Mouse (Mus musculus) CH12.LX (cell line): Measurements from ENCODE around the gene Sgf29.

Experiments used
- CHD2 ChIP-seq: IDR thresholded peaks from 2 replicates; pipeline ENCODE4 v1.6.1; 2011; ENCODE audit warnings: low read length, improper control_type of control experiment
- CTCF ChIP-seq, 2 experiments: IDR thresholded peaks in 1 of 2; conservative IDR thresholded peaks in 1 of 2; 2 replicates each; pipeline ENCODE4 v1.5.1; 2011 to 2012; ENCODE audit warnings: low read depth in 2 of 2, low read length in 2 of 2, improper control_type of control experiment in 1 of 2, inconsistent platforms in 1 of 2, mild to moderate bottlenecking in 1 of 2, moderate library complexity in 1 of 2
- E2F4 ChIP-seq: IDR thresholded peaks from 2 replicates; pipeline ENCODE4 v1.6.1; 2011; ENCODE audit warnings: low read depth, low read length, improper control_type of control experiment; ENCODE audit not compliant: insufficient replicate concordance
- ELF1 ChIP-seq: IDR thresholded peaks from 2 replicates; pipeline ENCODE4 v1.6.1; 2014; ENCODE audit warnings: low read depth, mild to moderate bottlenecking, inconsistent platforms, low read length, improper control_type of control experiment
- EP300 ChIP-seq: IDR thresholded peaks from 2 replicates; pipeline ENCODE4 v1.6.1; 2011; ENCODE audit warnings: low read length, improper control_type of control experiment
- HCFC1 ChIP-seq: IDR thresholded peaks from 2 replicates; pipeline ENCODE4 v1.6.1; 2012; ENCODE audit warnings: low read depth, mild to moderate bottlenecking, inconsistent platforms, low read length, improper control_type of control experiment
- MEF2A ChIP-seq: IDR thresholded peaks from 2 replicates; pipeline ENCODE4 v1.6.1; 2014; ENCODE audit warnings: low read depth, mild to moderate bottlenecking, inconsistent platforms, low read length, improper control_type of control experiment, borderline replicate concordance
- NRF1 ChIP-seq: IDR thresholded peaks from 2 replicates; pipeline ENCODE4 v1.6.1; 2014; ENCODE audit warnings: low read depth, mild to moderate bottlenecking, inconsistent platforms, low read length, improper control_type of control experiment, moderate library complexity
- POLR2A ChIP-seq: IDR thresholded peaks from 2 replicates; pipeline ENCODE4 v1.6.1; 2011; ENCODE audit warnings: low read depth, mild to moderate bottlenecking, improper control_type of control experiment, low read length
- RAD21 ChIP-seq: IDR thresholded peaks from 2 replicates; pipeline ENCODE4 v1.6.1; 2011; ENCODE audit warnings: low read depth, mild to moderate bottlenecking, low read length, improper control_type of control experiment, moderate library complexity
- SIN3A ChIP-seq: IDR thresholded peaks from 2 replicates; pipeline ENCODE4 v1.6.1; 2012; ENCODE audit warnings: low read length, improper control_type of control experiment, inconsistent platforms
- USF1 ChIP-seq: IDR thresholded peaks from 2 replicates; pipeline ENCODE4 v1.6.1; 2014; ENCODE audit warnings: low read depth, mild to moderate bottlenecking, inconsistent platforms, low read length, improper control_type of control experiment
- ZMIZ1 ChIP-seq: IDR thresholded peaks from 2 replicates; pipeline ENCODE4 v1.6.1; 2012; ENCODE audit warnings: low read depth, mild to moderate bottlenecking, inconsistent platforms, low read length, improper control_type of control experiment
- ZNF384 ChIP-seq: IDR thresholded peaks from 2 replicates; pipeline ENCODE4 v1.6.1; 2012; ENCODE audit warnings: low read depth, low read length, improper control_type of control experiment, inconsistent platforms

GRCm38 (mm10) chr7:126667495-126668090, 18.5 kb downstream of the Sgf29 start:
- no peak for TF ChIP-seq POLR2A
- TF ChIP-seq CTCF (conservative IDR thresholded peaks at IDR 0.05 in 1 of 2, IDR thresholded peaks at IDR 0.05 in 1 of 2; ENCODE audit: low read depth in 2 of 2, low read length in 2 of 2) = no peak
- no peak for TF ChIP-seq ZMIZ1
- no peak for TF ChIP-seq SIN3A
- TF ChIP-seq USF1 = no peak
- no peak for TF ChIP-seq MEF2A
- TF ChIP-seq CHD2 = no peak
- no peak for TF ChIP-seq ZNF384
- TF ChIP-seq RAD21 = no peak
- no peak for TF ChIP-seq E2F4
- no peak for TF ChIP-seq NRF1
- no peak for TF ChIP-seq EP300
- TF ChIP-seq ELF1 = no peak
- TF ChIP-seq HCFC1 = no peak
